Mouse (Mus musculus): ENCODE data around the gene Pacs2. TPM values are rescaled to one million over a fixed set of nuclear protein-coding genes. Genes with fewer than 3 reads are reported as not detected.

The Pacs2 gene
- polyA plus RNA-seq, 1 experiment from 2014 or later, result 24.1 TPM

GRCm38 (mm10) chr12:112994153-112994552 is 20.2 kb upstream of the Pacs2 start:
- Histone ChIP-seq H3K9me3 (no peaks in the 10 kb centered on the region), H3K4me1 (replicated peaks) (peaks cover 28% of the 10 kb centered on the region), H3K9ac (no peak overlapping the region), H3K4me3 (no peak overlapping the region), H3K27me3 (no peaks in the 10 kb centered on the region), H3K36me3 (peaks cover 34% of the 10 kb centered on the region), H3K4me2 (no peak overlapping the region), H3K27ac (no peak overlapping the region)
- WGBS, result 81% methylated on average over 4 of the region's 4 CpGs
- no peak for ATAC-seq (ENCODE audit: low FRiP score)

GRCm38 (mm10) chr12:112999569-113000293 is 14.6 kb upstream of the Pacs2 start:
- Histone ChIP-seq H3K4me3 (peak overlapping the region; percentile 86), H3K36me3 (peaks cover 9% of the 10 kb centered on the region; the same call in 1 of the 2 replicates), H3K4me2 (peak overlapping the region; percentile 88), H3K9ac (peak overlapping the region; percentile 94), H3K27ac (peak overlapping the region; percentile 94), H3K9me3 (no peaks in the 10 kb centered on the region), H3K27me3 (no peaks in the 10 kb centered on the region), H3K4me1 (replicated peaks) (peaks cover 38% of the 10 kb centered on the region)
- ATAC-seq (ENCODE audit: low FRiP score), result no peak
- 2% methylated on average over 56 of the region's 56 CpGs for WGBS

- peak; percentile 98 for ATAC-seq (ENCODE audit: low FRiP score)
- Histone ChIP-seq H3K4me2 (peak within 1 kb of the TSS; percentile 88), H3K27me3 (no peaks in the 10 kb centered on the region), H3K9me3 (no peaks in the 10 kb centered on the region), H3K27ac (peak within 1 kb of the TSS; percentile 94), H3K4me1 (replicated peaks) (peaks cover 38% of the 10 kb centered on the region), H3K9ac (peak within 1 kb of the TSS; percentile 94), H3K4me3 (peak within 1 kb of the TSS; percentile 86), H3K36me3 (peaks cover 8% of the 10 kb centered on the region; the same call in 1 of the 2 replicates)
- under 1% methylated on average over 96 of the region's 96 CpGs for WGBS
Measured at GRCm38 (mm10) chr12:113000294-113001132, 13.8 kb upstream of the Pacs2 start, which contains the start of gene Brf1. Brf1 (minus strand) TSS chr12:113000704.

- no peaks in the 10 kb centered on the region for H3K27me3 ChIP-seq
- no peaks in the 10 kb centered on the region for H3K9me3 ChIP-seq
- peak overlapping the region; percentile 94 for H3K9ac ChIP-seq
- peak overlapping the region; percentile 86 for H3K4me3 ChIP-seq
- peak overlapping the region; percentile 88 for H3K4me2 ChIP-seq
- peak overlapping the region; percentile 94 for H3K27ac ChIP-seq
- peaks cover 8% of the 10 kb centered on the region; the same call in 1 of the 2 replicates for H3K36me3 ChIP-seq
- ATAC-seq (ENCODE audit: low FRiP score), result peak; percentile 60
- WGBS, result 3% methylated on average over 5 of the region's 5 CpGs
- H3K4me1 ChIP-seq (replicated peaks), result peaks cover 38% of the 10 kb centered on the region
Measured at GRCm38 (mm10) chr12:113001133-113001474, 13.2 kb upstream of the Pacs2 start.

- WGBS, result 42% methylated on average over 2 of the region's 2 CpGs
- Histone ChIP-seq H3K4me2 (no peak overlapping the region), H3K4me1 (replicated peaks) (peaks cover 30% of the 10 kb centered on the region), H3K27ac (no peak overlapping the region), H3K9me3 (no peaks in the 10 kb centered on the region), H3K36me3 (no peaks in the 10 kb centered on the region), H3K9ac (no peak overlapping the region), H3K4me3 (no peak overlapping the region), H3K27me3 (no peaks in the 10 kb centered on the region)
- no peak for ATAC-seq (ENCODE audit: low FRiP score)
Measured at GRCm38 (mm10) chr12:113002667-113003066, 11.6 kb upstream of the Pacs2 start.

GRCm38 (mm10) chr12:113004011-113004410 is 10.3 kb upstream of the Pacs2 start:
- peak overlapping the region; percentile 24 for H3K9ac ChIP-seq
- no peak overlapping the region for H3K4me3 ChIP-seq
- no peak overlapping the region for H3K27ac ChIP-seq
- H3K9me3 ChIP-seq, result no peaks in the 10 kb centered on the region
- no peak for ATAC-seq (ENCODE audit: low FRiP score)
- H3K4me1 ChIP-seq (replicated peaks), result peaks cover 17% of the 10 kb centered on the region
- no peaks in the 10 kb centered on the region for H3K27me3 ChIP-seq
- 82% methylated on average over 8 of the region's 8 CpGs for WGBS
- H3K36me3 ChIP-seq, result no peaks in the 10 kb centered on the region
- H3K4me2 ChIP-seq, result no peak overlapping the region

- 25% methylated on average over 4 of the region's 4 CpGs for WGBS
- Histone ChIP-seq H3K9ac (no peak overlapping the region), H3K9me3 (no peaks in the 10 kb centered on the region), H3K36me3 (no peaks in the 10 kb centered on the region), H3K4me1 (replicated peaks) (peaks cover 9% of the 10 kb centered on the region), H3K27me3 (no peaks in the 10 kb centered on the region), H3K4me3 (no peak overlapping the region), H3K27ac (no peak overlapping the region), H3K4me2 (no peak overlapping the region)
- no peak for ATAC-seq (ENCODE audit: low FRiP score)
Measured at GRCm38 (mm10) chr12:113004993-113005392, 9.3 kb upstream of the Pacs2 start.

- no peak overlapping the region for H3K27ac ChIP-seq
- H3K9me3 ChIP-seq, result no peaks in the 10 kb centered on the region
- no peaks in the 10 kb centered on the region for H3K27me3 ChIP-seq
- no peak overlapping the region for H3K4me2 ChIP-seq
- no peak for ATAC-seq (ENCODE audit: low FRiP score)
- no peak overlapping the region for H3K9ac ChIP-seq
- H3K4me3 ChIP-seq, result no peak overlapping the region
- WGBS, result 90% methylated on average over 6 of the region's 6 CpGs
- peaks cover 34% of the 10 kb centered on the region for H3K4me1 ChIP-seq (replicated peaks)
- no peaks in the 10 kb centered on the region for H3K36me3 ChIP-seq
Measured at GRCm38 (mm10) chr12:113011702-113012360, 2.5 kb upstream of the Pacs2 start.

GRCm38 (mm10) chr12:113012443-113012842 is 1.9 kb upstream of the Pacs2 start:
- no peaks in the 10 kb centered on the region for H3K36me3 ChIP-seq
- peak overlapping the region; percentile 96 for H3K27ac ChIP-seq
- H3K4me3 ChIP-seq, result no peak overlapping the region
- no peak for ATAC-seq (ENCODE audit: low FRiP score)
- H3K9ac ChIP-seq, result 0 out of 2 replicates have a peak overlapping the region, but pooled peaks have one; percentile 84
- no peaks in the 10 kb centered on the region for H3K9me3 ChIP-seq
- H3K27me3 ChIP-seq, result no peaks in the 10 kb centered on the region
- WGBS, result 94% methylated on average over 5 of the region's 5 CpGs
- H3K4me1 ChIP-seq (replicated peaks), result peaks cover 40% of the 10 kb centered on the region
- H3K4me2 ChIP-seq, result no peak overlapping the region

- Histone ChIP-seq H3K4me3 (peak overlapping the region; percentile 95), H3K9ac (peak overlapping the region; percentile 84), H3K4me2 (peak overlapping the region; percentile 64), H3K36me3 (no peaks in the 10 kb centered on the region), H3K27me3 (no peaks in the 10 kb centered on the region), H3K4me1 (replicated peaks) (peaks cover 46% of the 10 kb centered on the region), H3K9me3 (no peaks in the 10 kb centered on the region), H3K27ac (peak overlapping the region; percentile 96)
- 53% methylated on average over 3 of the region's 3 CpGs for WGBS
- no peak for ATAC-seq (ENCODE audit: low FRiP score)
Measured at GRCm38 (mm10) chr12:113013021-113013491, 1.3 kb upstream of the Pacs2 start.

- Histone ChIP-seq H3K4me3 (peak overlapping the region; percentile 95), H3K4me1 (replicated peaks) (peaks cover 53% of the 10 kb centered on the region), H3K27me3 (no peaks in the 10 kb centered on the region), H3K36me3 (peaks cover 6% of the 10 kb centered on the region; the same call in 1 of the 2 replicates), H3K4me2 (peak overlapping the region; percentile 89), H3K9me3 (no peaks in the 10 kb centered on the region), H3K9ac (peak overlapping the region; percentile 98), H3K27ac (peak overlapping the region; percentile 85)
- peak; percentile 30 for ATAC-seq (ENCODE audit: low FRiP score)
- 0% methylated on average over 55 of the region's 64 CpGs for WGBS
Measured at GRCm38 (mm10) chr12:113014561-113015556, 551 bp downstream of the Pacs2 start.
